Mouse (Mus musculus): ENCODE results near the gene Ceacam3. TPM values are rescaled to one million over a fixed set of nuclear protein-coding genes. Genes with fewer than 3 reads are reported as not detected.

The Ceacam3 gene
- not detected for polyA plus RNA-seq (2014; fragmentation: Illumina TruSeq; extraction: RNeasy Lipid Tissue Mini Kit (QIAGEN cat#74804); ENCODE audit: low read depth, low replicate concordance)

GRCm38 (mm10) chr7:17149931-17150330 lies at the start of gene Ceacam3:
Gene Ceacam3 (plus strand): TSS chr7:17150282.

GRCm38 (mm10) chr7:17203177-17203576 lies 53.1 kb downstream of the Ceacam3 start, which contains the start of gene Psg29:
Gene Psg29 (plus strand): TSS chr7:17203477.

Other genes starting within 250 kb of the Ceacam3 start
- gene Ptgir, start 243.8 kb upstream of the Ceacam3 start, polyA plus RNA-seq (2014; fragmentation: Illumina TruSeq; extraction: RNeasy Lipid Tissue Mini Kit (QIAGEN cat#74804); ENCODE audit: low read depth, low replicate concordance), result 2.4 TPM
- 128 TPM for gene Calm3, start 226.2 kb upstream of the Ceacam3 start, polyA plus RNA-seq (2014; fragmentation: Illumina TruSeq; extraction: RNeasy Lipid Tissue Mini Kit (QIAGEN cat#74804); ENCODE audit: low read depth, low replicate concordance)
- 3.2 TPM for gene Pnmal2, start 205.6 kb upstream of the Ceacam3 start, polyA plus RNA-seq (2014; fragmentation: Illumina TruSeq; extraction: RNeasy Lipid Tissue Mini Kit (QIAGEN cat#74804); ENCODE audit: low read depth, low replicate concordance)
- 0.19 TPM for gene Pnmal1, start 190.6 kb upstream of the Ceacam3 start, polyA plus RNA-seq (2014; fragmentation: Illumina TruSeq; extraction: RNeasy Lipid Tissue Mini Kit (QIAGEN cat#74804); ENCODE audit: low read depth, low replicate concordance)
- gene Gm42372, start 167.2 kb upstream of the Ceacam3 start, polyA plus RNA-seq (2014; fragmentation: Illumina TruSeq; extraction: RNeasy Lipid Tissue Mini Kit (QIAGEN cat#74804); ENCODE audit: low read depth, low replicate concordance), result 0.16 TPM
- gene Ccdc8, start 157.6 kb upstream of the Ceacam3 start, polyA plus RNA-seq (2014; fragmentation: Illumina TruSeq; extraction: RNeasy Lipid Tissue Mini Kit (QIAGEN cat#74804); ENCODE audit: low read depth, low replicate concordance), result 3.5 TPM
- gene Ppp5c, start 122.4 kb upstream of the Ceacam3 start, polyA plus RNA-seq (2014; fragmentation: Illumina TruSeq; extraction: RNeasy Lipid Tissue Mini Kit (QIAGEN cat#74804); ENCODE audit: low read depth, low replicate concordance), result 49.6 TPM
- 3.4 TPM for gene Hif3a, start 87.9 kb upstream of the Ceacam3 start, polyA plus RNA-seq (2014; fragmentation: Illumina TruSeq; extraction: RNeasy Lipid Tissue Mini Kit (QIAGEN cat#74804); ENCODE audit: low read depth, low replicate concordance)
- 0.20 TPM for gene Psg16, start 76.2 kb upstream of the Ceacam3 start, polyA plus RNA-seq (2014; fragmentation: Illumina TruSeq; extraction: RNeasy Lipid Tissue Mini Kit (QIAGEN cat#74804); ENCODE audit: low read depth, low replicate concordance)
- gene Psg29, start 53.2 kb downstream of the Ceacam3 start, polyA plus RNA-seq (2014; fragmentation: Illumina TruSeq; extraction: RNeasy Lipid Tissue Mini Kit (QIAGEN cat#74804); ENCODE audit: low read depth, low replicate concordance), result not detected